Mouse (Mus musculus) intestine, postnatal 0 days (tissue): ENCODE measurements at regions not wholly inside any gene's neighbourhood (a gene's known extent, or its start where the extent isn't known, plus 50 kb on each side); places are given as distances from the start of the nearest gene placed in this dataset.
"Not testable (repeated sequence)": the region's sequence is repeated elsewhere in the genome, so short reads cannot be mapped to it uniquely, and the experiment has no call there.

ENCODE experiments used
- ATAC-seq: fragments of 200-750 bp; cut with Nextera tagmentation; 2 replicates; pipeline ENCODE4 v1.8.0; 2017; ENCODE audit warnings: mild to moderate bottlenecking, moderate TSS enrichment, moderate library complexity
- H3K27ac ChIP-seq: fragments of 300-500 bp; sonication (generic); 2 replicates; pipeline ENCODE4 v1.5.1; 2014; ENCODE audit warnings: mild to moderate bottlenecking, low read depth, low read length, moderate library complexity
- H3K27me3 ChIP-seq: fragments of 300-500 bp; sonication (generic); replicated peaks from 2 replicates; pipeline ENCODE4 v1.6.1; 2014; ENCODE audit warnings: low read length, mixed read lengths; ENCODE audit not compliant: control insufficient read depth, insufficient read depth
- H3K36me3 ChIP-seq: fragments of 300-500 bp; sonication (generic); 2 replicates; pipeline ENCODE4 v1.6.1; 2014; ENCODE audit warnings: mild to moderate bottlenecking, moderate library complexity; ENCODE audit not compliant: control insufficient read depth, insufficient read depth
- H3K4me1 ChIP-seq: fragments of 300-500 bp; sonication (generic); replicated peaks from 2 replicates; pipeline ENCODE4 v1.6.1; 2014; ENCODE audit warnings: antibody characterized with exemption, low read length, mixed read lengths; ENCODE audit not compliant: control insufficient read depth, insufficient read depth
- H3K4me2 ChIP-seq: fragments of 300-500 bp; sonication (generic); replicated peaks from 2 replicates; pipeline ENCODE4 v1.6.1; 2014; ENCODE audit warnings: low read depth, mild to moderate bottlenecking, moderate library complexity
- H3K4me3 ChIP-seq: fragments of 300-500 bp; sonication (generic); 2 replicates; pipeline ENCODE4 v1.5.1; 2014; ENCODE audit warnings: low read depth, low read length
- H3K9ac ChIP-seq: fragments of 300-500 bp; sonication (generic); 2 replicates; pipeline ENCODE4 v1.6.1; 2014; ENCODE audit warnings: mild to moderate bottlenecking, low read depth, low read length
- H3K9me3 ChIP-seq: fragments of 300-500 bp; sonication (generic); 2 replicates; pipeline ENCODE4 v1.6.1; 2016; ENCODE audit warnings: mixed run types; ENCODE audit not compliant: control insufficient read depth
- CTCF ChIP-seq: sonication (generic); IDR thresholded peaks from 2 replicates; pipeline ENCODE4 v1.5.1; 2016; ENCODE audit warnings: low read depth, mild to moderate bottlenecking, control low read depth, antibody characterized with exemption, moderate library complexity
- WGBS: fragments of 180-500 bp; shearing (Covaris S2); extraction: QIAGEN DNeasy Blood & Tissue Kit; methylation state at CpG from one replicate; pipeline ENCODE4 v1.1.7; 2014; 5-methylcytosine and 5-hydroxymethylcytosine counted together

DNA sequence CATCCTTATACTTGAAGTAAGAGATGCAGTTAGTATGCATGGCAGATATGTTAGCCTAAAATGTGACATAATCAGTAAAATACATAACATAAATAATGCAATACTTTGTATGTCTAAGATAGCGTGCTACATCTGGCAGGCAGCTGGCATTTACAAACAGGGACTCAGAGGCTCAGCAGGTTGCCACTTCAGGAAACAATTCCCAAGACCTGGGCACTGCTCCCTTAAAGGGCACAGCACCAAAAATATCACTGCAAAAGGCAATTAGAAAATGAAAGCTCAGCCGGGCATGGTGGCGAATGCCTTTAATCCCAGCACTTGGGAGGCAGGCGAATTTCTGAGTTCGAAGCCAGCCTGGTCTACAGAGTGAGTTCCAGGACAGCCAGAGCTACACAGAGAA is 544.0 kb downstream of the Zfp704 start:
- no peak for TF ChIP-seq CTCF
- no peak for ATAC-seq
- Histone ChIP-seq H3K27ac (no peak overlapping the region), H3K27me3 (no peaks in the 10 kb centered on the region), H3K9me3 (no peaks in the 10 kb centered on the region), H3K4me3 (no peak overlapping the region), H3K36me3 (no peaks in the 10 kb centered on the region), H3K4me1 (no peaks in the 10 kb centered on the region), H3K9ac (no peak overlapping the region), H3K4me2 (no peak overlapping the region)
- whole genome bisulfite sequencing, result 81% methylated on average over 5 of the region's 5 CpGs

GRCm38 (mm10) chr3:9064266-9065031 is 545.4 kb downstream of the Zfp704 start:
- Histone ChIP-seq H3K27me3 (no peaks in the 10 kb centered on the region), H3K4me1 (no peaks in the 10 kb centered on the region), H3K9me3 (no peaks in the 10 kb centered on the region), H3K36me3 (no peaks in the 10 kb centered on the region), H3K4me3 (no peak overlapping the region), H3K9ac (no peak overlapping the region), H3K4me2 (no peak overlapping the region), H3K27ac (peak overlapping the region; percentile 23; the same call in 1 of the 2 replicates)
- peak; percentile 78 for TF ChIP-seq CTCF
- ATAC-seq, result no peak
- 35% methylated on average over 15 of the region's 15 CpGs for WGBS

GRCm38 (mm10) chr3:9063662-9064061 is 546.2 kb downstream of the Zfp704 start:
- 35% methylated on average over 5 of the region's 5 CpGs for WGBS
- peak; percentile 90 for ATAC-seq
- TF ChIP-seq CTCF, result no peak
- Histone ChIP-seq H3K36me3 (no peaks in the 10 kb centered on the region), H3K9ac (no peak overlapping the region), H3K4me1 (no peaks in the 10 kb centered on the region), H3K27me3 (no peaks in the 10 kb centered on the region), H3K9me3 (no peaks in the 10 kb centered on the region), H3K4me3 (no peak overlapping the region), H3K27ac (peak overlapping the region; percentile 74), H3K4me2 (0 out of 2 replicates have a peak overlapping the region, but pooled peaks have one; percentile 43)

- TF ChIP-seq CTCF, result no peak
- no peaks in the 10 kb centered on the region for H3K4me1 ChIP-seq
- no peak overlapping the region for H3K4me2 ChIP-seq
- no peak overlapping the region for H3K27ac ChIP-seq
- H3K36me3 ChIP-seq, result no peaks in the 10 kb centered on the region
- no peaks in the 10 kb centered on the region for H3K9me3 ChIP-seq
- H3K27me3 ChIP-seq, result no peaks in the 10 kb centered on the region
- WGBS, result 87% methylated on average over 2 of the region's 2 CpGs
- no peak for ATAC-seq
- no peak overlapping the region for H3K4me3 ChIP-seq
- H3K9ac ChIP-seq, result no peak overlapping the region
These were observed 548.5 kb downstream of the Zfp704 start for GRCm38 (mm10) chr3:9061396-9061795.

GRCm38 (mm10) chr3:9057703-9058102 is 552.2 kb downstream of the Zfp704 start:
- not testable (repeated sequence) for H3K9me3 ChIP-seq, H3K4me1 ChIP-seq, H3K9ac ChIP-seq, H3K27ac ChIP-seq, H3K4me2 ChIP-seq, ATAC-seq, H3K36me3 ChIP-seq, H3K27me3 ChIP-seq, H3K4me3 ChIP-seq
- WGBS, result 73% methylated on average over 3 of the region's 3 CpGs

GRCm38 (mm10) chr3:9056846-9057245 is 553.0 kb downstream of the Zfp704 start:
- Histone ChIP-seq H3K27ac (no peak overlapping the region), H3K27me3 (no peaks in the 10 kb centered on the region), H3K4me3 (no peak overlapping the region), H3K4me1 (no peaks in the 10 kb centered on the region), H3K9me3 (no peaks in the 10 kb centered on the region), H3K4me2 (no peak overlapping the region), H3K36me3 (no peaks in the 10 kb centered on the region), H3K9ac (no peak overlapping the region)
- WGBS, result 92% methylated on average over 6 of the region's 6 CpGs
- TF ChIP-seq CTCF, result no peak
- ATAC-seq, result no peak
